Mouse (Mus musculus): ENCODE data around the gene Mindy3. TPM values are rescaled to one million over a fixed set of nuclear protein-coding genes. Genes with fewer than 3 reads are reported as not detected.

Gene Mindy3
- polyA plus RNA-seq, 1 experiment, result 52.2 TPM

GRCm38 (mm10) chr2:12300449-12301228, 118.6 kb downstream of the Mindy3 start:
- H3K4me3 ChIP-seq (ENCODE audit: low read depth, low read length), result no peak overlapping the region; the same call in 1 of the 2 replicates
- H3K36me3 ChIP-seq (ENCODE audit: control insufficient read depth, insufficient read depth, low read length, poor library complexity, severe bottlenecking), result no peaks in the 10 kb centered on the region
- no peak overlapping the region for H3K27ac ChIP-seq (ENCODE audit: insufficient read depth, low read length)
- H3K9me3 ChIP-seq (replicated peaks; ENCODE audit: control insufficient read depth, insufficient read depth, low read length, poor library complexity, severe bottlenecking), result no peaks in the 10 kb centered on the region
- TF ChIP-seq EP300 (IDR thresholded peaks at IDR 0.05; ENCODE audit: insufficient read depth, low read depth, low read length) (no peak), CTCF (IDR thresholded peaks at IDR 0.05; ENCODE audit: low read depth, low read length) (no peak), POLR2A (IDR thresholded peaks at IDR 0.05; ENCODE audit: insufficient read depth, low read length) (no peak)
- H3K27me3 ChIP-seq (ENCODE audit: control insufficient read depth, insufficient read depth, low read length, poor library complexity, severe bottlenecking), result peaks cover 4% of the 10 kb centered on the region; the same call in 1 of the 2 replicates
- no peak overlapping the region for H3K9ac ChIP-seq (ENCODE audit: low read depth, poor library complexity, severe bottlenecking)
- H3K4me1 ChIP-seq (ENCODE audit: control insufficient read depth, insufficient read depth, low read length), result no peaks in the 10 kb centered on the region

- Histone ChIP-seq H3K4me3 (ENCODE audit: low read depth, low read length) (no peak overlapping the region), H3K9me3 (replicated peaks; ENCODE audit: control insufficient read depth, insufficient read depth, low read length, poor library complexity, severe bottlenecking) (no peaks in the 10 kb centered on the region), H3K9ac (ENCODE audit: low read depth, poor library complexity, severe bottlenecking) (no peak overlapping the region), H3K27ac (ENCODE audit: insufficient read depth, low read length) (no peak overlapping the region), H3K4me1 (ENCODE audit: control insufficient read depth, insufficient read depth, low read length) (no peaks in the 10 kb centered on the region), H3K27me3 (ENCODE audit: control insufficient read depth, insufficient read depth, low read length, poor library complexity, severe bottlenecking) (peaks cover 4% of the 10 kb centered on the region; the same call in 1 of the 2 replicates), H3K36me3 (ENCODE audit: control insufficient read depth, insufficient read depth, low read length, poor library complexity, severe bottlenecking) (no peaks in the 10 kb centered on the region)
- TF ChIP-seq POLR2A (IDR thresholded peaks at IDR 0.05; ENCODE audit: insufficient read depth, low read length) (no peak), CTCF (IDR thresholded peaks at IDR 0.05; ENCODE audit: low read depth, low read length) (no peak), EP300 (IDR thresholded peaks at IDR 0.05; ENCODE audit: insufficient read depth, low read depth, low read length) (no peak)
These were observed 122.0 kb downstream of the Mindy3 start for GRCm38 (mm10) chr2:12297287-12297686.

Other genes with a start within 250 kb of the Mindy3 start
- gene Itga8, start 117.5 kb downstream of the Mindy3 start, polyA plus RNA-seq (2011; ENCODE audit: insufficient read depth, insufficient read length, low read depth, missing spikeins), result 0.65 and 1.3 TPM in 2 replicates